Mouse (Mus musculus): ENCODE measurements around the gene Spdya. TPM values are rescaled to one million over a fixed set of nuclear protein-coding genes. Genes with fewer than 3 reads are reported as not detected.
"Not testable (repeated sequence)": the region's sequence is repeated elsewhere in the genome, so short reads cannot be mapped to it uniquely, and the experiment has no call there.

Gene Spdya
- polyA plus RNA-seq, 1 experiment from 2014 or later = 0.62 TPM

DNA sequence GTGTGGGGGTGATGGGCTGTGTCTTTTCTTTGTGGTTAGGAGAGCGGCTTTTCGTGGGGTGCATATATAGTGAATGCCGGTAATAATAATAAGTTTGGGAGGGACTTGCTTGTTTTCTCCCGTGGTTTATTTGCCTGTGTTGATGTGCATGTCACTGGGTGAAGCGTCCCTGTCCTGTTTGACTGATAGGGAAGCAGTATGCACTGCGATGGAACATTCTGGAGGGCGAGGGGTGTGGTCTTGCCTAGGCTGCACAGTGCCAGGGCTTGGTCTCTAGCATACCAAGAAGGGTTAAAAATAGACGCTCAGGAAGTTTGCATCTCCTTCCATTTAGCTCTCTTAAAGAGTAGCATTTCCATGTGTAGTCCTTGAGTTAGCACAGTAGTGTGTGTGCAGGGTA, 84.9 kb downstream of the Spdya start:
- no peak for ATAC-seq (ENCODE audit: insufficient number of reproducible peaks, insufficient read depth, low FRiP score, low read depth)
- H3K27ac ChIP-seq (replicated peaks in 1 of 2; ENCODE audit: control insufficient read depth in 1 of 2, insufficient read depth in 1 of 2, low read depth in 2 of 2, low read length in 2 of 2) = no peak overlapping the region
- no peaks in the 10 kb centered on the region for H3K9me3 ChIP-seq (ENCODE audit: control insufficient read depth, low read length)
- H3K27me3 ChIP-seq (ENCODE audit: control insufficient read depth, insufficient read depth, low read length) = no peaks in the 10 kb centered on the region
- H3K4me2 ChIP-seq (ENCODE audit: low read length) = no peak overlapping the region
- H3K9ac ChIP-seq (ENCODE audit: low read length) = no peak overlapping the region
- 82% methylated on average over 8 of the region's 8 CpGs for WGBS
- no peaks in the 10 kb centered on the region for H3K4me1 ChIP-seq (ENCODE audit: control insufficient read depth in 2 of 2, insufficient read depth in 2 of 2, low read length in 2 of 2)
- peaks cover 98% of the 10 kb centered on the region for H3K36me3 ChIP-seq (ENCODE audit: control insufficient read depth, insufficient read depth, low read length)
- no peak overlapping the region for H3K4me3 ChIP-seq (ENCODE audit: control insufficient read depth in 1 of 2, insufficient read depth in 1 of 2, low read depth in 1 of 2, low read length in 2 of 2)

GRCm38 (mm10) chr17:71637750-71638265, 85.9 kb downstream of the Spdya start:
- H3K9me3 ChIP-seq (ENCODE audit: control insufficient read depth, low read length) = no peaks in the 10 kb centered on the region
- no peak overlapping the region for H3K9ac ChIP-seq (ENCODE audit: low read length)
- no peaks in the 10 kb centered on the region for H3K27me3 ChIP-seq (ENCODE audit: control insufficient read depth, insufficient read depth, low read length)
- H3K27ac ChIP-seq (replicated peaks in 1 of 2; ENCODE audit: control insufficient read depth in 1 of 2, insufficient read depth in 1 of 2, low read depth in 2 of 2, low read length in 2 of 2) = no peak overlapping the region
- no peaks in the 10 kb centered on the region for H3K4me1 ChIP-seq (ENCODE audit: control insufficient read depth in 2 of 2, insufficient read depth in 2 of 2, low read length in 2 of 2)
- no peak for ATAC-seq (ENCODE audit: insufficient number of reproducible peaks, insufficient read depth, low FRiP score, low read depth)
- WGBS = 89% methylated on average over 4 of the region's 4 CpGs
- H3K36me3 ChIP-seq (ENCODE audit: control insufficient read depth, insufficient read depth, low read length) = peaks cover 100% of the 10 kb centered on the region
- H3K4me3 ChIP-seq (ENCODE audit: control insufficient read depth in 1 of 2, insufficient read depth in 1 of 2, low read depth in 1 of 2, low read length in 2 of 2) = no peak overlapping the region
- H3K4me2 ChIP-seq (ENCODE audit: low read length) = no peak overlapping the region

GRCm38 (mm10) chr17:71639056-71639455, 87.2 kb downstream of the Spdya start:
- H3K27me3 ChIP-seq (ENCODE audit: control insufficient read depth, insufficient read depth, low read length); ATAC-seq (ENCODE audit: insufficient number of reproducible peaks, insufficient read depth, low FRiP score, low read depth): not testable (repeated sequence)

More at GRCm38 (mm10) chr17:71639056-71639455, 87.2 kb downstream of the Spdya start:
- not testable (repeated sequence) for H3K9ac ChIP-seq (ENCODE audit: low read length); H3K4me1 ChIP-seq (ENCODE audit: control insufficient read depth in 2 of 2, insufficient read depth in 2 of 2, low read length in 2 of 2); H3K9me3 ChIP-seq (ENCODE audit: control insufficient read depth, low read length); H3K27ac ChIP-seq (replicated peaks in 1 of 2; ENCODE audit: control insufficient read depth in 1 of 2, insufficient read depth in 1 of 2, low read depth in 2 of 2, low read length in 2 of 2); H3K4me2 ChIP-seq (ENCODE audit: low read length); H3K4me3 ChIP-seq (ENCODE audit: control insufficient read depth in 1 of 2, insufficient read depth in 1 of 2, low read depth in 1 of 2, low read length in 2 of 2)
- 81% methylated on average over 5 of the region's 5 CpGs for WGBS
- H3K36me3 ChIP-seq (ENCODE audit: control insufficient read depth, insufficient read depth, low read length) = peaks cover 98% of the 10 kb centered on the region

Other genes with a start within 250 kb of the Spdya start
- gene Emilin2, start 240.1 kb upstream of the Spdya start, polyA plus RNA-seq (2014; fragmentation: Nextera tagmentation; extraction: Ambion mirVana) = 42.6 and 45.4 TPM in 2 replicates
- gene Gm4707, start 92.1 kb upstream of the Spdya start, polyA plus RNA-seq (2014; fragmentation: Nextera tagmentation; extraction: Ambion mirVana) = 3.4 and 3.7 TPM in 2 replicates
- 41.7 and 49.1 TPM in 2 replicates for gene Smchd1, start 76.7 kb upstream of the Spdya start, polyA plus RNA-seq (2014; fragmentation: Nextera tagmentation; extraction: Ambion mirVana)
- 31.7 and 35.2 TPM in 2 replicates for gene Ndc80, start 25.2 kb upstream of the Spdya start, polyA plus RNA-seq (2014; fragmentation: Nextera tagmentation; extraction: Ambion mirVana)
- 39.7 and 40.0 TPM in 2 replicates for gene Wdr43, start 63.8 kb downstream of the Spdya start, polyA plus RNA-seq (2014; fragmentation: Nextera tagmentation; extraction: Ambion mirVana)
- gene Togaram2, start 121.2 kb downstream of the Spdya start, polyA plus RNA-seq (2014; fragmentation: Nextera tagmentation; extraction: Ambion mirVana) = 2.5 and 2.8 TPM in 2 replicates
- not detected in 2 replicates for gene Pcare, start 200.8 kb downstream of the Spdya start, polyA plus RNA-seq (2014; fragmentation: Nextera tagmentation; extraction: Ambion mirVana)
- 42.6 and 45.3 TPM in 2 replicates for gene Clip4, start 216.4 kb downstream of the Spdya start, polyA plus RNA-seq (2014; fragmentation: Nextera tagmentation; extraction: Ambion mirVana)